Mouse (Mus musculus) naive thymus-derived CD4-positive, alpha-beta T cell, adult 2 months (primary cell): ENCODE results near the gene Arl4c.

Experiments used
- DNase-seq: peaks from one replicate; pipeline ENCODE4 v3.0.0-alpha.2; 2011; ENCODE audit warnings: low read depth

Gene Arl4c

GRCm38 (mm10) chr1:88624376-88624775, 77.6 kb downstream of the Arl4c start:
- no peak for DNase-seq

GRCm38 (mm10) chr1:88623541-88624115, 78.4 kb downstream of the Arl4c start:
- DNase-seq: no peak
